Mouse (Mus musculus) liver, embryonic 14.5 days (tissue): ENCODE results near the gene Ergic1. TPM values are rescaled to one million over a fixed set of nuclear protein-coding genes. Genes with fewer than 3 reads are reported as not detected.

Experiments used
- ATAC-seq: fragments of 200-750 bp; cut with Nextera tagmentation; 2 replicates; pipeline ENCODE4 v1.8.0; 2017; ENCODE audit warnings: moderate number of reproducible peaks, mild to moderate bottlenecking, moderate library complexity; ENCODE audit not compliant: insufficient read depth
- DNase-seq, 3 experiments: peaks; one replicate each; pipeline ENCODE4 v3.0.0-alpha.2; 2012 to 2013; ENCODE audit warnings: low read depth in 3 of 3, low spot score in 3 of 3
- H3K27ac ChIP-seq: fragments of 300-500 bp; sonication (generic); 2 replicates; pipeline ENCODE4 v1.5.1; 2014; ENCODE audit warnings: moderate library complexity, mild to moderate bottlenecking, control low read depth, inconsistent platforms
- H3K27me3 ChIP-seq: fragments of 300-500 bp; sonication (generic); 2 replicates; pipeline ENCODE4 v1.6.1; 2014; ENCODE audit warnings: mild to moderate bottlenecking, low read length, moderate library complexity; ENCODE audit not compliant: control insufficient read depth, insufficient read depth
- H3K36me3 ChIP-seq: fragments of 300-500 bp; sonication (generic); replicated peaks from 2 replicates; pipeline ENCODE4 v1.6.1; 2014; ENCODE audit warnings: low read depth; ENCODE audit not compliant: control insufficient read depth, insufficient read depth
- H3K4me1 ChIP-seq, 2 experiments: fragments of 200-500 bp in 1 of 2; fragments of 300-500 bp in 1 of 2; sonication (generic) in 1 of 2; replicated peaks; 2 replicates each; pipeline ENCODE4 v1.6.1; 2012 to 2014; ENCODE audit warnings: antibody characterized with exemption in 1 of 2, inconsistent platforms in 1 of 2, low read length in 1 of 2; ENCODE audit not compliant: control insufficient read depth in 2 of 2, insufficient read depth in 2 of 2
- H3K4me2 ChIP-seq: fragments of 300-500 bp; sonication (generic); 2 replicates; pipeline ENCODE4 v1.6.1; 2014; ENCODE audit warnings: low read depth, mild to moderate bottlenecking, control low read depth, moderate library complexity
- H3K4me3 ChIP-seq, 2 experiments: fragments of 200-500 bp in 1 of 2; fragments of 300-500 bp in 1 of 2; sonication (generic) in 1 of 2; 2 replicates each; pipeline ENCODE4 v1.5.1; 2012 to 2014; ENCODE audit warnings: low read depth in 2 of 2, low read length in 2 of 2, mild to moderate bottlenecking in 2 of 2, control low read depth in 1 of 2, inconsistent platforms in 1 of 2, moderate library complexity in 1 of 2; ENCODE audit not compliant: insufficient read depth in 1 of 2
- H3K9ac ChIP-seq: fragments of 300-500 bp; sonication (generic); replicated peaks from 2 replicates; pipeline ENCODE4 v1.6.1; 2014; ENCODE audit warnings: mild to moderate bottlenecking, control low read depth, moderate library complexity
- H3K9me3 ChIP-seq: fragments of 300-500 bp; sonication (generic); 2 replicates; pipeline ENCODE4 v1.6.1; 2016; ENCODE audit warnings: low read length, mixed read lengths; ENCODE audit not compliant: control insufficient read depth
- CTCF ChIP-seq: IDR thresholded peaks from 2 replicates; pipeline ENCODE4 v1.5.1; 2016; ENCODE audit warnings: antibody characterized with exemption, low read depth, control low read depth
- EP300 ChIP-seq: IDR thresholded peaks from 2 replicates; pipeline ENCODE4 v1.6.1; 2016; ENCODE audit warnings: antibody characterized with exemption, low read depth
- WGBS: fragments of 180-500 bp; shearing (Covaris S2); extraction: QIAGEN DNeasy Blood & Tissue Kit; methylation state at CpG from one replicate; pipeline ENCODE4 v1.1.7; 2014; ENCODE audit not compliant: insufficient replicate concordance; 5-methylcytosine and 5-hydroxymethylcytosine counted together
- polyA plus RNA-seq, 2 experiments: library from polyadenylated mRNA; depleted of rRNA in 1 of 2; stranded (reverse) in 1 of 2; unstranded in 1 of 2; fragments of >200 nt; fragmentation: Nextera tagmentation in 1 of 2; extraction: Ambion mirVana in 1 of 2; gene quantifications; 2 replicates each; pipeline versions ENCODE4 v1.2.1 to v1.2.3; 2012 to 2014

Gene Ergic1
- polyA plus RNA-seq, 2 experiments = 26.0 to 33.4 TPM

DNA sequence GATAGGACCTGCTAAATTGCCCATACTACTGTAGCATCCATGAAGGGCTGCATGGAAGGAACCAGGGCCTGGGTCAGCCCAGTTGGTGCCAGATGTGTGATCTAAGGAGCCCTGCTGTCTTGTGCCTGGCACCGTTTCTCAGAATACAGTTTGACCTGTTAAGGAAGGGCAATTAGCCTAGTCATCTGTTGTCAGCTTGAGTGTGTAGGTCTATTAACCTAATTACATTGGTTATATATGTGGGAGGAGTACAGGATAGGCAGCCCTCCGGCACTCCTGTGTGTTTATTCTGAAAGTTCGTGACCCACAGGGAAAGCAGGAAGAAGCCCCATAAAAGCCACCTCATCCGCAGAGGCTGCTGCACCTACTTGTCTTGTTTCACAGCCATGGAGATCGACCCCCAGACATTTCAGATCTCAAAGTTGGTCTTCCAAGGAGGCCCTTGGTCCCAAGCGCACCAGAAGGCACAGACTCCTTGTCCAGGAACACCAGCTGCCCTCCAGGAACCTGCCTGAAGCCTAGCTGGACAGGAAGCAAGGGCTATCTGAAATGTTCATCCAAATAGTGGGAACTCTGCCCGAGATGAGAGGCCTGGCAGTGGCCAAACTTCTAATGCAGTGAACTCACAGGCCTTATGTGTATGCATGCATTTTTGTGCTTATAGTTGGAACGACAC, 6.0 kb downstream of the Ergic1 start:
- Histone ChIP-seq H3K27me3 (no peaks in the 10 kb centered on the region), H3K9ac (no peak overlapping the region), H3K36me3 (no peaks in the 10 kb centered on the region), H3K27ac (no peak overlapping the region), H3K4me3 (no peak overlapping the region), H3K9me3 (no peaks in the 10 kb centered on the region), H3K4me2 (no peak overlapping the region), H3K4me1 (peaks cover 5 to 22% of the 10 kb centered on the region in 2 experiments)
- TF ChIP-seq EP300 (no peak), CTCF (no peak)
- DNase-seq = no peak
- WGBS = 61% methylated on average over 8 of the region's 8 CpGs
- no peak for ATAC-seq

DNA sequence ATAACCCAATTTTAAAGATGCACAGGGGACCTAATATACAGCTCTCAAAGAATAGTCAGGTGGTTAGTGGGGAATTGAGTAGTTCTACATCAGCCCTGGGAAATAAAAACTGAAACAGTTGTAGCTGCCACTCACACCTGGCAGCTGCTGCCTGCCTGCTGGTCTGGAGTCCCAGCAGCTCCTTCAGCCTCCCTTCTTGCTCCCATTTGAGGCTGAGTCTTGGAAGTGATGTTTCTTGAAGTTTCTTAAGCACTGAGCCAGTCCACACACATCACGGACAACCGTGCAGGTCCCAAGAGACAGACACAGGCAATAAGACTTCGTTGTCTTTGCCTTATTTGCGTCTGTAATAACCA, 6.5 kb downstream of the Ergic1 start:
- Histone ChIP-seq H3K9me3 (no peaks in the 10 kb centered on the region), H3K4me2 (no peak overlapping the region), H3K4me1 (peaks cover 0 to 17% of the 10 kb centered on the region in 2 experiments; a peak in 3 of 4 replicates), H3K27me3 (no peaks in the 10 kb centered on the region), H3K27ac (no peak overlapping the region), H3K9ac (no peak overlapping the region), H3K4me3 (no peak overlapping the region), H3K36me3 (no peaks in the 10 kb centered on the region)
- ATAC-seq (no peak), DNase-seq (no peak)
- WGBS = 85% methylated on average over 4 of the region's 4 CpGs
- TF ChIP-seq CTCF (no peak), EP300 (no peak)

DNA sequence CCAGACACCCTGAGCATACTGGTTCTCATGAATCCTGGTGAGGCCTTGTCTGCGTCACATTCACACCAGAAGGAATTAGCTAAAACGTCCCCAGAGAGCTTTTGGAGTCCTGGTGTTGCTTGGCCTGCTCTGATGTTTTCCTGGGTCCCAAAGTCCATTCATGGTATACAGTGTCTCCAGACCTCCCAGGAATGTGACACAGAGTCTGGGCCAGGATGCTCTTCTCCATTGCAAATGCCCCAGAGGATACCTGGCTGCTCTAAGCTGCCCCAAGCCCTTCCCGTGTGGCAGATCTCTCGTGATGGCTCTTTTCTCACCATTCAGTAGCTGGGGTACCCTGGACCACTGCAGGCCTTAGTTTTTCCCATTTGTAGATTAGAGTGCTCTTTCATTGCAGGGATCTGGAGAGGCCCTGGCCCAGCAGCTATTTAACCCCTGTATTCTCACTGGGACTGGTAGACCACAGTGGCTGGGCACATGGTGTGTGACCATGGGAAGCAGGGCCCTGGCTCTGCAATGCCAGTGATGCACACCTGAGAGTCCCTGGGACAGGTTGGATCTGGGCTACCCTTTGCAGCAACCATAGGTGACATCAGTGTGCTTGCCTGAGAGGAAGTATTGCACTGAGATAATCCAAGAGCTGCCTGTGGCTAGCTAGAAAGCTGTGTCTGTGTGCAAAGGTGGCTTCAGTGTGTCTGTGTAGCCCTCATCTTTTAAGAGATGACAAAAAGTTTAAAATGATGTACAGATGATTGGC, 8.5 kb downstream of the Ergic1 start:
- no peak overlapping the region for H3K27ac ChIP-seq

DNA sequence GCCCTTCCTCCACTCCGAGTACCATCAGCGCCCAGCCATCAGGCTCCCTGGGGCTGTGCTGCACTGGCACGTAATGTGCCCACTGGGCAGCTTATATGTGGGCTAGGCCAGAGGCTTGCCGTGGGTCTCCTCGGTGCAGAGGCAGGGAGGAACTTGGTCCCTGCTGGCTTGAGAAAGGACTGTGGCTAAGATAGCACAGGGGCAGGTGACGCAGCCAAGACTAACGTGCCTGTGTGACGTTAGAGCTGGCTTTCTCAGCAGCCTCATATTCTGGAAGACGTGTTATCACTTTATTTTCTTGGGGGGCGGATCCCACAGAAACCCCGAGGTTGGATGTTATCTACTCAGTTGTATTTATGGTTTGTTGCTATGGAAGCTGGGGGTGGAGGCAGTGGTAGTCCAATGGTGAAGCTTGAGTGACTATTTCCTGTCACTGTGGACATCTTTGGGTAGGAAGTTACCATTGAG, 9.4 kb downstream of the Ergic1 start:
- DNase-seq = peak in 1 of 3 experiments; percentile 78
- H3K4me3 ChIP-seq = no peak overlapping the region
- H3K4me2 ChIP-seq = no peak overlapping the region
- ATAC-seq = peak; percentile 65; the same call in 1 of the 2 replicates
- TF ChIP-seq EP300 (no peak), CTCF (no peak; the same call in 1 of the 2 replicates)
- no peaks in the 10 kb centered on the region for H3K9me3 ChIP-seq
- WGBS = 26% methylated on average over 11 of the region's 11 CpGs
- no peak overlapping the region for H3K9ac ChIP-seq
- H3K36me3 ChIP-seq = no peaks in the 10 kb centered on the region
- H3K27ac ChIP-seq = no peak overlapping the region
- H3K4me1 ChIP-seq = peaks cover 1 to 15% of the 10 kb centered on the region in 2 experiments
- no peaks in the 10 kb centered on the region for H3K27me3 ChIP-seq

More for the DNA sequence above, 8.5 kb downstream of the Ergic1 start:
- no peaks in the 10 kb centered on the region for H3K36me3 ChIP-seq
- ATAC-seq = no peak
- H3K9ac ChIP-seq = no peak overlapping the region
- H3K4me1 ChIP-seq = peaks cover 0 to 15% of the 10 kb centered on the region in 2 experiments; a peak in 3 of 4 replicates
- no peak for DNase-seq
- no peak overlapping the region for H3K4me2 ChIP-seq
- H3K27me3 ChIP-seq = no peaks in the 10 kb centered on the region
- no peaks in the 10 kb centered on the region for H3K9me3 ChIP-seq
- no peak overlapping the region for H3K4me3 ChIP-seq
- TF ChIP-seq CTCF = no peak
- TF ChIP-seq EP300 = no peak
- 67% methylated on average over 4 of the region's 4 CpGs for WGBS

DNA sequence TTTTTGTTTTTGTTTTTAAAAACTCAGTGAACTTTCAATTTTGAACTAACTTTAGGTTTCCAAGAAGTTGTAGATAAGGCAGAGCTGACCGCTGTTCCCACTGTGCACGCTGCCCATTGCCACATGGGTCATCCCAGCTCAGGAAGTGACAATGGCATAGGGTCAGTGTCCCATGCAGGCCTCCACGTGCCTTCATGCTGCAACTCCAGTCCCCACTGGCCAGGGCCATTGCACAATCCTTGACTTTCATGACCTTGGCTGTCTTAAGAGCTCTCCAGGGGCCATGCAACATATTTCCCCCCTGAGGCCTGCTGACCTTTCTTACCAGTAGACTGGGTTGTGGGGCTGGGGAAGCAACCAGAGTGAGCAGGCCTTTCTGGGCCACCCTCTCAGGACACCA, 10.1 kb downstream of the Ergic1 start:
- H3K9me3 ChIP-seq = no peaks in the 10 kb centered on the region
- H3K9ac ChIP-seq = no peak overlapping the region
- DNase-seq (peak in 2 of 3 experiments; percentile 17 to 25), ATAC-seq (peak; percentile 36; the same call in 1 of the 2 replicates)
- no peak for TF ChIP-seq EP300
- TF ChIP-seq CTCF = no peak
- H3K27ac ChIP-seq = no peak overlapping the region
- no peaks in the 10 kb centered on the region for H3K27me3 ChIP-seq
- peaks cover 8 to 20% of the 10 kb centered on the region in 2 experiments for H3K4me1 ChIP-seq
- H3K4me3 ChIP-seq = no peak overlapping the region
- 70% methylated on average over 3 of the region's 3 CpGs for WGBS
- no peaks in the 10 kb centered on the region for H3K36me3 ChIP-seq
- no peak overlapping the region for H3K4me2 ChIP-seq
